Mouse (Mus musculus) forebrain, embryonic 11.5 days (tissue): ENCODE data around the gene St3gal6. TPM values are rescaled to one million over a fixed set of nuclear protein-coding genes. Genes with fewer than 3 reads are reported as not detected.

Experiments
- polyA plus RNA-seq: library from polyadenylated mRNA; unstranded; fragments of >200 nt; fragmentation: Nextera tagmentation; extraction: Ambion mirVana; gene quantifications from 2 replicates; pipeline ENCODE4 v1.2.1, GENCODE M21; 2014

Gene St3gal6
- polyA plus RNA-seq, 1 experiment from 2014 or later = 8.8 TPM

Other genes starting within 250 kb of the St3gal6 start
- 14.6 and 16.1 TPM in 2 replicates for gene Dcbld2, start 115.8 kb downstream of the St3gal6 start, polyA plus RNA-seq
- not detected in 2 replicates for gene Gm813, start 92.7 kb upstream of the St3gal6 start, polyA plus RNA-seq
- gene E330017A01Rik, start 114.5 kb upstream of the St3gal6 start, polyA plus RNA-seq = not detected in 2 replicates
- 20.6 and 22.0 TPM in 2 replicates for gene Cpox, start 146.0 kb upstream of the St3gal6 start, polyA plus RNA-seq
- gene Gpr15, start 194.8 kb upstream of the St3gal6 start, polyA plus RNA-seq = not detected in 2 replicates
- 115 and 116 TPM in 2 replicates for gene Cldnd1, start 203.7 kb upstream of the St3gal6 start, polyA plus RNA-seq
- gene Olfr172, start 238.9 kb upstream of the St3gal6 start, polyA plus RNA-seq = not detected in 2 replicates